Mouse (Mus musculus): ENCODE data around the gene Gemin6. TPM values are rescaled to one million over a fixed set of nuclear protein-coding genes. Genes with fewer than 3 reads are reported as not detected.
"Not testable (repeated sequence)": the region's sequence is repeated elsewhere in the genome, so short reads cannot be mapped to it uniquely, and the experiment has no call there.

The Gemin6 gene
- polyA plus RNA-seq, 1 experiment from 2014 or later, result 34.5 TPM

GRCm38 (mm10) chr17:80206671-80207581 is 17.3 kb upstream of the Gemin6 start, which contains the start of the genes Srsf7 and Ttc39d:
Srsf7 (minus strand) TSS chr17:80207307.
Ttc39d (plus strand) TSS chr17:80207460.
- Histone ChIP-seq H3K4me1 (peaks cover 9% of the 10 kb centered on the region), H3K9ac (peak within 1 kb of the TSS; percentile 98), H3K36me3 (peaks cover 28% of the 10 kb centered on the region), H3K27me3 (no peaks in the 10 kb centered on the region), H3K9me3 (no peaks in the 10 kb centered on the region), H3K4me3 (peak within 1 kb of the TSS; percentile 90), H3K4me2 (peak within 1 kb of the TSS; percentile 88), H3K27ac (peak within 1 kb of the TSS; percentile 99)
- ATAC-seq (ENCODE audit: insufficient number of reproducible peaks, insufficient read depth, low FRiP score, low TSS enrichment, low read depth), result peak; percentile 90
- under 1% methylated on average over 95 of the region's 95 CpGs for WGBS

DNA sequence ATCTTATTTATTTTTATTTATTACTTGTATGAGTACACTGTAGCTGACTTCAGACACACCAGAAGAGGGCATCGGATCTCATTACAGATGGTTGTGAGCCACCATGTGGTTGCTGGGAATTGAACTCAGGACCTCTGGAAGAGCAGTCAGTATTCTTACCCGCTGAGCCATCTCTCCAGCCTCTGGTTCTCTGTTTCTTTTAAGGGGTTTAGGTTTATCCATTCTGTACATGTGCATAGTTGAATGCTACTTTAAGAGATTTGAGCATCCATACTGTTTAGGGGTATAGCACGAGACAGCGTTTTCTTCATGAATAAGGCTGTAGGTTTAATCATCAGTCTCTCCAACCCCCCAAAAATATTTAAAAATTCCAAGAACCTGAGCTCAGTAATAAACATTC is 10.2 kb upstream of the Gemin6 start:
- H3K9me3 ChIP-seq; H3K4me3 ChIP-seq; H3K36me3 ChIP-seq; H3K9ac ChIP-seq; ATAC-seq (ENCODE audit: insufficient number of reproducible peaks, insufficient read depth, low FRiP score, low TSS enrichment, low read depth); H3K4me1 ChIP-seq; H3K27me3 ChIP-seq; H3K4me2 ChIP-seq; H3K27ac ChIP-seq: not testable (repeated sequence)
- 91% methylated on average over 4 of the region's 4 CpGs for WGBS

- Histone ChIP-seq H3K4me3 (no peak overlapping the region), H3K27ac (no peak overlapping the region), H3K4me1 (peaks cover 4% of the 10 kb centered on the region), H3K4me2 (no peak overlapping the region), H3K9me3 (no peaks in the 10 kb centered on the region), H3K9ac (no peak overlapping the region), H3K27me3 (no peaks in the 10 kb centered on the region), H3K36me3 (no peaks in the 10 kb centered on the region)
- ATAC-seq (ENCODE audit: insufficient number of reproducible peaks, insufficient read depth, low FRiP score, low TSS enrichment, low read depth), result no peak
- WGBS, result 70% methylated on average over 2 of the region's 2 CpGs
Measured at GRCm38 (mm10) chr17:80220131-80220530, 4.1 kb upstream of the Gemin6 start.

- no peak for ATAC-seq (ENCODE audit: insufficient number of reproducible peaks, insufficient read depth, low FRiP score, low TSS enrichment, low read depth)
- Histone ChIP-seq H3K36me3 (no peaks in the 10 kb centered on the region), H3K27me3 (no peaks in the 10 kb centered on the region), H3K4me3 (no peak overlapping the region), H3K4me1 (peaks cover 5% of the 10 kb centered on the region), H3K4me2 (no peak overlapping the region), H3K9ac (no peak overlapping the region), H3K27ac (no peak overlapping the region), H3K9me3 (no peaks in the 10 kb centered on the region)
- WGBS, result 66% methylated on average over 9 of the region's 9 CpGs
Measured at GRCm38 (mm10) chr17:80221202-80221601, 3.0 kb upstream of the Gemin6 start.

GRCm38 (mm10) chr17:80221890-80222628 is 2.2 kb upstream of the Gemin6 start:
- 69% methylated on average over 3 of the region's 3 CpGs for WGBS
- ATAC-seq (ENCODE audit: insufficient number of reproducible peaks, insufficient read depth, low FRiP score, low TSS enrichment, low read depth), result no peak; the same call in 1 of the 2 replicates
- Histone ChIP-seq H3K27me3 (no peaks in the 10 kb centered on the region), H3K4me3 (no peak overlapping the region), H3K27ac (no peak overlapping the region), H3K9me3 (no peaks in the 10 kb centered on the region), H3K9ac (no peak overlapping the region), H3K4me2 (no peak overlapping the region), H3K4me1 (peaks cover 5% of the 10 kb centered on the region), H3K36me3 (no peaks in the 10 kb centered on the region)

GRCm38 (mm10) chr17:80223829-80224228 is 412 bp upstream of the Gemin6 start:
- Histone ChIP-seq H3K9me3 (no peaks in the 10 kb centered on the region), H3K4me3 (peak overlapping the region; percentile 60), H3K9ac (peak overlapping the region; percentile 84), H3K36me3 (peaks cover 13% of the 10 kb centered on the region), H3K4me2 (peak overlapping the region; percentile 74), H3K27ac (peak overlapping the region; percentile 93), H3K27me3 (no peaks in the 10 kb centered on the region), H3K4me1 (peaks cover 5% of the 10 kb centered on the region)
- 12% methylated on average over 9 of the region's 9 CpGs for WGBS
- 0 out of 2 replicates have a peak, but pooled peaks have one; percentile 7 for ATAC-seq (ENCODE audit: insufficient number of reproducible peaks, insufficient read depth, low FRiP score, low TSS enrichment, low read depth)

GRCm38 (mm10) chr17:80225142-80225541 is 901 bp downstream of the Gemin6 start:
- WGBS, result 51% methylated on average over 5 of the region's 5 CpGs
- H3K27ac ChIP-seq, result peak overlapping the region; percentile 93
- not testable (repeated sequence) for H3K27me3 ChIP-seq; ATAC-seq (ENCODE audit: insufficient number of reproducible peaks, insufficient read depth, low FRiP score, low TSS enrichment, low read depth); H3K4me1 ChIP-seq; H3K9me3 ChIP-seq
- H3K36me3 ChIP-seq, result peaks cover 21% of the 10 kb centered on the region
- peak overlapping the region; percentile 74 for H3K4me2 ChIP-seq
- H3K4me3 ChIP-seq, result peak overlapping the region; percentile 60
- peak overlapping the region; percentile 84 for H3K9ac ChIP-seq

- Histone ChIP-seq H3K27me3 (no peaks in the 10 kb centered on the region), H3K4me2 (no peak overlapping the region), H3K4me1 (peaks cover 5% of the 10 kb centered on the region), H3K9me3 (no peaks in the 10 kb centered on the region), H3K4me3 (no peak overlapping the region), H3K27ac (no peak overlapping the region), H3K9ac (no peak overlapping the region), H3K36me3 (peaks cover 21% of the 10 kb centered on the region)
- ATAC-seq (ENCODE audit: insufficient number of reproducible peaks, insufficient read depth, low FRiP score, low TSS enrichment, low read depth), result no peak
- 86% methylated on average over 2 of the region's 2 CpGs for WGBS
Measured at GRCm38 (mm10) chr17:80229396-80229795, 5.2 kb downstream of the Gemin6 start.

DNA sequence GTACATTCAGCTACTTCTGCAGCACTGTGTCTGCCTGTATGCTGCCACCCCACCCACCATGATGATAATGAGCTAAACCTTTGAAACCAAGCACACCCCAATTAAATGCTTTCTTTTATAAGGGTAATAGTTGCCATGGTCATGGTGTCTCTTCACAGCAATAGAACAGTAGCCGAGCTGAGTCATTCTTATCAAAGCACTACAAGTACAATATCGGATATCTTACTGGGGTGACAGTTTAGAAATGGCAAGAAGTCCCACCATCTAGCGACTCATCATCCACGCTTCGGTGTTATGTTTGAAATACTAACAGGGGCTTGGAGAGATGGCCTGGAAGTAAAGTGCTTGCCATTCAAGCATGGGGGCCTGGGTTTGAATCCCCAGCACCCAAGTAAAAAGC is 9.6 kb downstream of the Gemin6 start:
- no peak overlapping the region for H3K27ac ChIP-seq
- H3K4me1 ChIP-seq, result no peaks in the 10 kb centered on the region
- H3K9me3 ChIP-seq, result no peaks in the 10 kb centered on the region
- H3K4me3 ChIP-seq, result no peak overlapping the region
- no peak overlapping the region for H3K9ac ChIP-seq
- ATAC-seq (ENCODE audit: insufficient number of reproducible peaks, insufficient read depth, low FRiP score, low TSS enrichment, low read depth), result no peak
- no peak overlapping the region for H3K4me2 ChIP-seq
- H3K27me3 ChIP-seq, result no peaks in the 10 kb centered on the region
- peaks cover 24% of the 10 kb centered on the region for H3K36me3 ChIP-seq
- 92% methylated on average over 5 of the region's 5 CpGs for WGBS

GRCm38 (mm10) chr17:80234376-80234775 is 10.1 kb downstream of the Gemin6 start:
- no peaks in the 10 kb centered on the region for H3K9me3 ChIP-seq
- H3K4me3 ChIP-seq, result no peak overlapping the region
- no peaks in the 10 kb centered on the region for H3K4me1 ChIP-seq
- H3K27me3 ChIP-seq, result no peaks in the 10 kb centered on the region
- ATAC-seq (ENCODE audit: insufficient number of reproducible peaks, insufficient read depth, low FRiP score, low TSS enrichment, low read depth), result no peak
- H3K4me2 ChIP-seq, result no peak overlapping the region
- 84% methylated on average over 7 of the region's 7 CpGs for WGBS
- H3K36me3 ChIP-seq, result peaks cover 24% of the 10 kb centered on the region
- H3K27ac ChIP-seq, result no peak overlapping the region
- no peak overlapping the region for H3K9ac ChIP-seq

DNA sequence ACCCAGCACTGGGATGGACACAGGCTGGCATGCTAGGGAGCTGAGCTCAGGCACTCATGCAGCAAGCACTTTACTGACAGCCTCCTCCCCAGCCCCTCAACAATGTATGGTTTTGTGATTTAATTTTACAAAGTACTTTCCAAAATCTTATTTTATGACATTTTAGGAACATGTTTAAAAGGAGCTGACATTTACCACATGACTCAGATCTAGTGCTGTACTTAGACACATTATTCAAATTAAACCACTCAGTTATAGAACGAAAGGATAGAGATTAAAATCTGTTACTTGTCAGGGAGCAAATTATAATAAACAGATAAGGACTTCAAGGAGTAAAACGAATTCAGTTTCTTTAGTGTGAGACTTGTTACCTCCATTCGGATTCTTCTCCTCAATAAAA is 11.2 kb downstream of the Gemin6 start:
- no peak for ATAC-seq (ENCODE audit: insufficient number of reproducible peaks, insufficient read depth, low FRiP score, low TSS enrichment, low read depth)
- H3K27ac ChIP-seq, result no peak overlapping the region
- H3K9me3 ChIP-seq, result no peaks in the 10 kb centered on the region
- no peaks in the 10 kb centered on the region for H3K27me3 ChIP-seq
- H3K4me1 ChIP-seq, result no peaks in the 10 kb centered on the region
- H3K4me3 ChIP-seq, result no peak overlapping the region
- no peak overlapping the region for H3K9ac ChIP-seq
- H3K4me2 ChIP-seq, result no peak overlapping the region
- peaks cover 34% of the 10 kb centered on the region for H3K36me3 ChIP-seq
- WGBS, result 70% methylated on average over 3 of the region's 3 CpGs

All from embryonic facial prominence, embryonic 13.5 days (tissue).